Comparison of ENCODE assay signal across 10 mouse cellular contexts in genomic region chr17:71089781-71090480, GRCm38 (mm10).
DNase-seq lines count a peak whose midpoint lies in the region; ATAC-seq lines count a peak whose summit lies in the region.
"Had no signal": no experiment of that assay in that cellular context is flagged by ENCODE, and none has a peak within 500 bp of the region (broad histone marks: within the 10 kb centered on the region; RNA-seq: fewer than 3 reads in every experiment).

No protein-coding gene starts in this region.

- H3K27me3 ChIP-seq in heart, embryonic 15.5 days, result no peaks in the 10 kb centered on the region
- no peaks in the 10 kb centered on the region for H3K27me3 ChIP-seq in liver, embryonic 13.5 days

- H3K4me3 ChIP-seq in heart, embryonic 15.5 days, result no peak overlapping the region
- no peak overlapping the region for H3K4me3 ChIP-seq in liver, embryonic 13.5 days (replicated peaks)

- DNase-seq in heart, adult 8-10 months (ENCODE audit: low spot score), result no peak
- DNase-seq in adipocyte (ENCODE audit: low spot score), result peak; percentile 37
- no peak for DNase-seq in liver, embryonic 13.5 days
- DNase-seq in lung, postnatal 4 days, result peak; percentile 50 to 61
- DNase-seq in ovary, postnatal 36 days (ENCODE audit: low spot score), result no peak
- no peak for DNase-seq in cerebellum, adult 18-20 months
- no peak for DNase-seq in adrenal gland, adult 8-10 months
- DNase-seq: cerebellum, adult 8-10 months had no signal

- H3K4me1 ChIP-seq in heart, embryonic 15.5 days (replicated peaks), result peaks cover 8% of the 10 kb centered on the region
- H3K4me1 ChIP-seq in liver, embryonic 13.5 days (replicated peaks), result peaks cover 37% of the 10 kb centered on the region

- ATAC-seq in heart, embryonic 15.5 days (replicated peaks; ENCODE audit: insufficient number of reproducible peaks, insufficient read depth, low FRiP score, low read depth), result no peak
- peak; percentile 37 for ATAC-seq in liver, embryonic 13.5 days (ENCODE audit: low read depth)
- ATAC-seq: hindbrain, postnatal 0 days had no signal

- H3K27ac ChIP-seq in heart, embryonic 15.5 days, result peak overlapping the region; percentile 7; the same call in 1 of the 2 replicates
- peak overlapping the region; percentile 74 for H3K27ac ChIP-seq in liver, embryonic 13.5 days
- H3K27ac ChIP-seq: hindbrain, postnatal 0 days had no signal

- H3K4me2 ChIP-seq in heart, embryonic 15.5 days, result no peak overlapping the region
- no peak overlapping the region for H3K4me2 ChIP-seq in liver, embryonic 13.5 days

- no peak overlapping the region for H3K9ac ChIP-seq in heart, embryonic 15.5 days
- no peak overlapping the region for H3K9ac ChIP-seq in liver, embryonic 13.5 days

- H3K36me3 ChIP-seq in heart, embryonic 15.5 days, result peaks cover 48% of the 10 kb centered on the region
- no peaks in the 10 kb centered on the region for H3K36me3 ChIP-seq in liver, embryonic 13.5 days

- WGBS in heart, embryonic 15.5 days, result 84% methylated on average over 11 of the region's 11 CpGs
- WGBS in liver, embryonic 13.5 days (ENCODE audit: insufficient replicate concordance), result 79% methylated on average over 11 of the region's 11 CpGs

- no peaks in the 10 kb centered on the region for H3K9me3 ChIP-seq in heart, embryonic 15.5 days (replicated peaks)
- no peaks in the 10 kb centered on the region for H3K9me3 ChIP-seq in liver, embryonic 13.5 days (replicated peaks)

Comparison
In these comparisons a context has a peak if more than half of its experiments do, and no peak if none do; other contexts are left out.
1. DNase-seq: peak in adipocyte (single experiment) and lung, postnatal 4 days (2 of 2); none in heart, adult 8-10 months (single experiment), liver, embryonic 13.5 days (single experiment), ovary, postnatal 36 days (single experiment), cerebellum, adult 18-20 months (0 of 2) and adrenal gland, adult 8-10 months (single experiment).